16 mouse cellular contexts compared by ENCODE assay signal in the genomic region with DNA sequence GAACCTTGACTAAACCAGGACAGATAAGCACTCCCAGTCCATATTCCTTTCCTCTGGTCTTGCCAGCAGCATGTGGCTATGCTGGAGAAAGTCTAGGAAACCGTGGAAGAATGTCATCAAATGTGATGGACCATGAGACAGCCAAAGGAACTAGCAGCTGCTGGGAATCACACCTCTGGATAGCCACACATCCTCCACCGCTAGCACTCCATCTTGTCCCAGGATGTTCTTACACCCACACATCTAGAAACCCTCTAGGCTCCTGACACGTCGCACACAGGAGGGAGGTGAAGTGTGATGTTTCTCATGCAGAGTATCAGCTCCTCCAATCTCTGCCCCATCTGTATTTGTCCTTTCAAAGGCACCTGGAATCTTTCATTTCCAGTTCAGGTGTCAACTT.
"Had no signal": no experiment of that assay in that cellular context is flagged by ENCODE, and none has a peak within 500 bp of the region (broad histone marks: within the 10 kb centered on the region; RNA-seq: fewer than 3 reads in every experiment).

No protein-coding gene starts in this region.

- H3K27ac ChIP-seq: limb, embryonic 12.5 days; liver, embryonic 13.5 days; lung, embryonic 15.5 days; macrophage; stomach, embryonic 15.5 days had no signal

- H3K9ac ChIP-seq: limb, embryonic 12.5 days; liver, embryonic 13.5 days; liver, postnatal 0 days; lung, embryonic 15.5 days; stomach, embryonic 15.5 days had no signal

- DNase-seq: kidney, adult 8-10 months; kidney, postnatal 25 days; liver; liver, embryonic 13.5 days; liver, postnatal 0 days; lung, postnatal 14 days; thymus, postnatal 4 days had no signal

- H3K4me2 ChIP-seq: limb, embryonic 12.5 days; liver, embryonic 13.5 days; lung, embryonic 15.5 days; midbrain, embryonic 11.5 days; stomach, embryonic 15.5 days had no signal

- H3K4me3 ChIP-seq: limb, embryonic 12.5 days; liver, embryonic 13.5 days; lung, embryonic 15.5 days; megakaryocyte, embryonic 14.5 days; stomach, embryonic 15.5 days had no signal

- H3K27me3 ChIP-seq: limb, embryonic 12.5 days; liver, embryonic 13.5 days; lung, embryonic 15.5 days; megakaryocyte, embryonic 14.5 days; stomach, embryonic 15.5 days had no signal

- H3K9me3 ChIP-seq: limb, embryonic 12.5 days; liver, embryonic 13.5 days; lung, embryonic 15.5 days; megakaryocyte, embryonic 14.5 days; stomach, embryonic 15.5 days had no signal

- ATAC-seq: inflammation-experienced regulatory T-cells, adult 6 months; intestine, postnatal 0 days; liver, postnatal 0 days; midbrain, embryonic 16.5 days had no signal

- H3K4me1 ChIP-seq: limb, embryonic 12.5 days; liver, embryonic 13.5 days; lung, embryonic 15.5 days; stomach, embryonic 15.5 days had no signal
